Mouse (Mus musculus) hindbrain, embryonic 14.5 days (tissue): Measurements from ENCODE around the gene Stat4. TPM values are rescaled to one million over a fixed set of nuclear protein-coding genes. Genes with fewer than 3 reads are reported as not detected.
A peak's percentile ranks its signal among the peaks of the same experiment; 100 is the strongest.
"Not testable (repeated sequence)": the region's sequence is repeated elsewhere in the genome, so short reads cannot be mapped to it uniquely, and the experiment has no call there.

Experiments used
- ATAC-seq: fragments of 200-750 bp; cut with Nextera tagmentation; 2 replicates; pipeline ENCODE4 v1.8.0; 2017; ENCODE audit warnings: moderate number of reproducible peaks, mild to moderate bottlenecking, moderate TSS enrichment, moderate library complexity; ENCODE audit not compliant: low FRiP score
- DNase-seq: peaks from one replicate; pipeline ENCODE4 v3.0.0-alpha.2; 2015; ENCODE audit warnings: low spot score
- H3K27ac ChIP-seq: fragments of 300-500 bp; sonication (generic); 2 replicates; pipeline ENCODE4 v1.5.1; 2014; ENCODE audit warnings: mild to moderate bottlenecking, moderate library complexity
- H3K27me3 ChIP-seq: fragments of 300-500 bp; sonication (generic); 2 replicates; pipeline ENCODE4 v1.6.1; 2014; ENCODE audit warnings: mild to moderate bottlenecking, low read length, mixed read lengths; ENCODE audit not compliant: control insufficient read depth, insufficient read depth
- H3K36me3 ChIP-seq: fragments of 300-500 bp; sonication (generic); replicated peaks from 2 replicates; pipeline ENCODE4 v1.6.1; 2014; ENCODE audit not compliant: control insufficient read depth, insufficient read depth
- H3K4me1 ChIP-seq: fragments of 300-500 bp; sonication (generic); replicated peaks from 2 replicates; pipeline ENCODE4 v1.6.1; 2014; ENCODE audit warnings: antibody characterized with exemption, low read length, mixed read lengths; ENCODE audit not compliant: control insufficient read depth, insufficient read depth
- H3K4me2 ChIP-seq: fragments of 300-500 bp; sonication (generic); replicated peaks from 2 replicates; pipeline ENCODE4 v1.6.1; 2014; ENCODE audit warnings: mild to moderate bottlenecking, moderate library complexity
- H3K4me3 ChIP-seq: fragments of 300-500 bp; sonication (generic); replicated peaks from 2 replicates; pipeline ENCODE4 v1.5.1; 2014; ENCODE audit warnings: mild to moderate bottlenecking, low read length
- H3K9ac ChIP-seq: fragments of 300-500 bp; sonication (generic); 2 replicates; pipeline ENCODE4 v1.6.1; 2014
- H3K9me3 ChIP-seq: fragments of 300-500 bp; sonication (generic); 2 replicates; pipeline ENCODE4 v1.6.1; 2016; ENCODE audit warnings: low read length; ENCODE audit not compliant: control insufficient read depth
- WGBS: fragments of 180-500 bp; shearing (Covaris S2); extraction: QIAGEN DNeasy Blood & Tissue Kit; methylation state at CpG from one replicate; pipeline ENCODE4 v1.1.7; 2014; 5-methylcytosine and 5-hydroxymethylcytosine counted together
- polyA plus RNA-seq: library from polyadenylated mRNA; unstranded; fragments of >200 nt; fragmentation: Nextera tagmentation; extraction: Ambion mirVana; gene quantifications from 2 replicates; pipeline ENCODE4 v1.2.1, GENCODE M21; 2014

Gene Stat4
- polyA plus RNA-seq, 1 experiment from 2014 or later = 0.50 TPM

DNA sequence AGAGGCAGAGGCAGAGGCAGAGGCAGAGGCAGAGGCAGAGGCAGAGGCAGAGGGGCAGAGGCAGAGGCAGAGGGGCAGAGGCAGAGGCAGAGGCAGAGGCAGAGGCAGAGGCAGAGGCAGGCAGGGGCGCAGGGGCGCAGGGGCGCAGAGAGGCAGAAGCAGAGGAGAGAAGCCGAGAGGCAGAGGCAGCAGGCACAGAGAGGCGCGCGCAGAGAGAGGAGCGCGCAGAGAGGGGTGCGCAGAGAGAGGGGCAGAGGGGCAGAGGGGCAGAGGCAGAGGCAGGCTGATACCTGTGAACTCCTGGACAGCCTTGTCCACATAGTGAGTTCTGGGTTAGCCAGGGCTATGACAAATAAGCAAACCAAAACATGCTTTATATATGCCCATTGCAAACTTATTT lies 59.9 kb downstream of the Stat4 start:
- H3K4me3 ChIP-seq, ATAC-seq, DNase-seq, H3K4me1 ChIP-seq, H3K4me2 ChIP-seq, H3K9me3 ChIP-seq, H3K9ac ChIP-seq, H3K27ac ChIP-seq, H3K27me3 ChIP-seq, H3K36me3 ChIP-seq: not testable (repeated sequence)
- WGBS = 95% methylated on average over 10 of the region's 10 CpGs

- Histone ChIP-seq H3K9ac (no peak overlapping the region), H3K27me3 (no peaks in the 10 kb centered on the region), H3K36me3 (no peaks in the 10 kb centered on the region), H3K27ac (no peak overlapping the region), H3K4me1 (no peaks in the 10 kb centered on the region), H3K9me3 (no peaks in the 10 kb centered on the region), H3K4me2 (no peak overlapping the region), H3K4me3 (no peak overlapping the region)
- DNase-seq (no peak), ATAC-seq (no peak)
- 56% methylated on average over 2 of the region's 2 CpGs for WGBS
Observed at GRCm38 (mm10) chr1:52048711-52049110, 61.8 kb downstream of the Stat4 start.

DNA sequence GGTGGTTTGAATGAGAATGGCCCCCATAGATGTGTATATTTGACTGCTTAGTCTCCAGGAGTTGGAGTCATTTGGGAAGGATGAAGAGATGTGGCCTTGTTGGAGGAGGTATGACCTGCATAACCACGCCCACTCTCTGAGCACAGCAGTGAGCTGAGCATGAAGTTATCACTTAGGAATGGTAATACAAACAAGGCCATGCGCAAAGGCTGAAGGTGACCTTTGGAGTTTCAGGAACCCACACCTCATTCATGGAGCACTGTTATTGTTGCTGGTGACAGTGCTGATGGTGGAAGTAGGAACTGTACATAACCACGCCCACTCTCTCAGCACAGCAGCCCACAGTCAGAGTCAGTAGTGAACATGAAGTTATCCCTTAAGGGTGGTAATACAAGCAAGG lies 62.9 kb downstream of the Stat4 start:
- Histone ChIP-seq H3K27ac (no peak overlapping the region), H3K27me3 (no peaks in the 10 kb centered on the region), H3K4me2 (no peak overlapping the region), H3K36me3 (no peaks in the 10 kb centered on the region), H3K4me3 (no peak overlapping the region), H3K4me1 (no peaks in the 10 kb centered on the region), H3K9me3 (no peaks in the 10 kb centered on the region), H3K9ac (no peak overlapping the region)
- ATAC-seq = no peak
- no peak for DNase-seq
- 96% methylated on average over 3 of the region's 3 CpGs for WGBS

DNA sequence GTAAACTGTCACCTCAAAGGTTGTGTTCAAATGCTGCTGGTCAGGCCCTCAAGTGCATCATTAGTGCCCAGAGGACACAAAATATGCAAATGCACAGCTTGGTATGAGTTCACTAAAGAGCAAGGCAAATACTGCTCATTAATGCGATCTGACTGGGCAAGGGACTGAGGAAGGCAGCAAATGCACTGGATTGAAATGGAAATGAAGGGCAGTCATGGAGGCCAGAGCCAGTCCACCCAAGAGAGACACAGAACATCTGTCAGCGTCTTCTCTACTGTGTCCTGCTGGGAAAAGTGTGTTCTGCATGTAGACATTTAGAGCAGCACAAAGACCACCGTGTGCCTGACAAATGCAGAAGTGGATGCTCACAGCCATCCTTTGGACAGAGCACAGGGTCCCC lies 64.6 kb downstream of the Stat4 start:
- no peak for DNase-seq
- Histone ChIP-seq H3K27me3 (no peaks in the 10 kb centered on the region), H3K4me1 (no peaks in the 10 kb centered on the region), H3K36me3 (no peaks in the 10 kb centered on the region), H3K9me3 (no peaks in the 10 kb centered on the region), H3K4me3 (no peak overlapping the region), H3K27ac (no peak overlapping the region), H3K4me2 (no peak overlapping the region), H3K9ac (no peak overlapping the region)
- 33% methylated on average over 3 of the region's 3 CpGs for WGBS
- ATAC-seq = no peak

DNA sequence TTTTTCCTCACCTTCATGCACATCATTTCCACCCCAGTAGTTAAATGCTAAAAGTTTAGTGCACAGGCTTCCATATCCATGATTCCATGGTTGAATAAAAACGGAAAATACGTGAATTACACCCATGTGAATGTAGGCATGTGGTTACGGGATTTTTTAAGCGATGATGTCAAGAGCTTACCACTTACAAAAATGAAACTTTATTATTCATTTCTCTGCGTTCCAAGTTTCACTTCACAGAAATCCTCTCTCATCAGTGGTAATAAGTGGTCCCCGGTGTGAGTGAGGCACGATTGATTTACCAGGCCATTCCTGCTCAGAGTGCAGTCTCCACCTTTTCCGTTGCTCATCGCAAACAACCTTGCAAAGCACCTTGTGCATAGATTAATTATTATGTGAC lies 66.0 kb downstream of the Stat4 start:
- Histone ChIP-seq H3K4me1 (no peaks in the 10 kb centered on the region), H3K36me3 (no peaks in the 10 kb centered on the region), H3K9me3 (no peaks in the 10 kb centered on the region), H3K4me3 (no peak overlapping the region), H3K4me2 (no peak overlapping the region), H3K27ac (no peak overlapping the region), H3K27me3 (no peaks in the 10 kb centered on the region), H3K9ac (no peak overlapping the region)
- 93% methylated on average over 9 of the region's 9 CpGs for WGBS
- no peak for DNase-seq
- ATAC-seq = no peak

DNA sequence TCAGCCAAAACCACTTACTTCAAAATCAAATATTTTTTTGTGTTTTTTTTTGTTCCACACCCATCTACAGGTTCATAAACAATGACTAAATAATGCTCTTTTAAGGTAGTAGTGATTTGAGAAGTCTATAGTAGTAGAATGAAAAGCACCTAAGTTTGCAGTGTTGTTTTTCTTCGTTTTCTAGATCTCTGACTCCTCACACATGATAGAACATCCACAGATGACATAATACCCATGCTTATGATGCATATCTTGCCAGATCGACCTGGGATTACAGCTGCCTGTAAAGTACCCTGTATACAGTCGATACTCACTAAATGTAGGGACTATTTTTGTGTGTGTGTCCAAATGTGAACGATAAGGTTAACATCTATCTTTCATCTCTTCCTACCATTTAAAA lies 69.0 kb downstream of the Stat4 start:
- DNase-seq (no peak), ATAC-seq (no peak)
- Histone ChIP-seq H3K27ac (no peak overlapping the region), H3K27me3 (no peaks in the 10 kb centered on the region), H3K4me1 (no peaks in the 10 kb centered on the region), H3K4me3 (no peak overlapping the region), H3K9ac (no peak overlapping the region), H3K4me2 (no peak overlapping the region), H3K36me3 (no peaks in the 10 kb centered on the region), H3K9me3 (no peaks in the 10 kb centered on the region)
- WGBS = 85% methylated on average over 4 of the region's 4 CpGs

DNA sequence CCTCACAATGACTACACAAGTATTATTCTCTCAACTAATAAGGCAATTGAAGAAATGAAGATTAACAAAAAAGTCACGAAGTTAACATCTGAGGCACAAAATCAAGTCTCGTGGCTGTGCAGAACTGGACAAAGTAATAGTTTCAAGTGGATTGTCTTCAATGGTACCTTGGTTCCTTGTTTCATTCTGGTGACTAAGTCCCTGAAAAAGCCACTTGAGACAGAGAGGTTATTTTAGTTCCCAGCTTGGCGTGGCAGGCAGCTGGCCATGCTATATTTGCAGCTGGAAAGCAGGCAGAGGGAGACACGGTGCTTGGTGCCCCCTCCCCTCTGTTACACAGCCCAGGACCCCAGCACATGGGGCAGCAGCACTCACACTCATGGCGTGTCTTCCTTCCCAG lies 70.2 kb downstream of the Stat4 start:
- H3K4me2 ChIP-seq = no peak overlapping the region

DNA sequence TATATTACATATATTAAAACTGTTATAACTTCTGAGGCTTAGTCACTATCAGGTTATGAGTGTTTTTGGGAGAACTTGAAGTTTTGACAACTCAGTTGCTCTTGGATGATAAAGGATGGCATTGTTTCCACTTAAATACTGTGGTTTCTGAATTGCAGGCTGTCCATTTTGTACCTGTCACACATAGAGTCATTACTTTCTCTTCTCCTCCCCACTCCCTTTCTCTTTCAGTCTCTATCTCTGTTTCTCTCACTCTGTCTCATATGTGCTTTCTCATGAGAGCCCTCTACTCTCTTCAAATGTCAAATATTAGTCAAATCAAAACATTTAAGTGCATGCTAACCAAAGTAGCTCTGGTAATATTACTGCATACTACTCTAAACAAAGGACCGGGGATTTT lies 79.3 kb downstream of the Stat4 start:
- no peak for DNase-seq
- 97% methylated on average over 1 of the region's 1 CpGs for WGBS
- H3K4me1 ChIP-seq = no peaks in the 10 kb centered on the region
- H3K4me2 ChIP-seq = no peak overlapping the region
- no peaks in the 10 kb centered on the region for H3K36me3 ChIP-seq
- H3K9me3 ChIP-seq = no peaks in the 10 kb centered on the region
- no peak for ATAC-seq
- H3K27me3 ChIP-seq = no peaks in the 10 kb centered on the region
- no peak overlapping the region for H3K27ac ChIP-seq
- H3K4me3 ChIP-seq = no peak overlapping the region
- H3K9ac ChIP-seq = no peak overlapping the region

More for the DNA sequence above, 70.2 kb downstream of the Stat4 start:
- WGBS = 90% methylated on average over 5 of the region's 5 CpGs
- Histone ChIP-seq H3K4me1 (no peaks in the 10 kb centered on the region), H3K4me3 (no peak overlapping the region), H3K9me3 (no peaks in the 10 kb centered on the region), H3K36me3 (no peaks in the 10 kb centered on the region), H3K9ac (no peak overlapping the region), H3K27ac (no peak overlapping the region), H3K27me3 (no peaks in the 10 kb centered on the region)
- ATAC-seq (no peak), DNase-seq (no peak)

- Histone ChIP-seq H3K4me1 (no peaks in the 10 kb centered on the region), H3K4me2 (no peak overlapping the region), H3K36me3 (no peaks in the 10 kb centered on the region), H3K9me3 (no peaks in the 10 kb centered on the region), H3K4me3 (no peak overlapping the region), H3K9ac (no peak overlapping the region), H3K27me3 (no peaks in the 10 kb centered on the region), H3K27ac (no peak overlapping the region)
- DNase-seq = no peak
- WGBS = 80% methylated on average over 3 of the region's 3 CpGs
- ATAC-seq = no peak
Observed at GRCm38 (mm10) chr1:52066694-52067093, 79.7 kb downstream of the Stat4 start.

DNA sequence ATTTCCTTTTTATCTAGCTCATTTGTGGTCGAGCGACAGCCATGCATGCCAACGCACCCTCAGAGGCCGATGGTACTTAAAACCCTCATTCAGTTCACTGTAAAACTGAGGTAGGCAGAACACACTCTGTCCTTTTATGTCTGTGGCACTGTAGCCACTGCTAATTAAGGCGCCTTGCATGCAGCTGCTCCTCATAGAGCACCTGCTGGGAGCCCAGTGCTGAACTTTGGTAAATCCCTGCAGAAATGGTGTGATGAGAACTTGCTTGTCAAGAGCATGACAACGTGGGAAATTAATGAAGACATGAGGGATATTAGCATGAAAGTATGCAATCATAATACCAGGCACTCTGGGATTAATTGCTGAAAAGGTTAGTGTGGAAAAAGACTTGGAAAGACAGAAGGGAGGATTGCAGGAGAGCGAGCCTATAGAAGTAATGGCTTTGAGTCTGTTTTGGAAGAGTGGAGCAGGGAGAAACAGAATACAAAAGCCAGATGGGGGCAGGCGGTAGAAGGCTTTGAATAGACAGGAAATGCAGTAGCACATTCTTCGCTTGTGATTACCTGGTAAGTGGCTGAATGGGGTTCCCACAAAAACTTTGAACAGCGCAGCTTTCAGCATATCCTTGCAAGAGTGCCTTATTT lies 92.9 kb downstream of the Stat4 start:
- Histone ChIP-seq H3K4me2 (peak overlapping the region; percentile 2), H3K36me3 (no peaks in the 10 kb centered on the region), H3K27ac (no peak overlapping the region), H3K4me3 (no peak overlapping the region), H3K4me1 (peaks cover 14% of the 10 kb centered on the region), H3K27me3 (no peaks in the 10 kb centered on the region), H3K9ac (no peak overlapping the region), H3K9me3 (no peaks in the 10 kb centered on the region)
- peak; percentile 33 for DNase-seq
- WGBS = 9% methylated on average over 10 of the region's 10 CpGs
- ATAC-seq = peak; percentile 81
